Mouse (Mus musculus) ovary, adult 18-20 months (tissue): ENCODE measurements at regions not wholly inside any gene's neighbourhood (a gene's known extent, or its start where the extent isn't known, plus 50 kb on each side); places are given as distances from the start of the nearest gene placed in this dataset.
"Not testable (repeated sequence)": the region's sequence is repeated elsewhere in the genome, so short reads cannot be mapped to it uniquely, and the experiment has no call there.

Experiments used
- DNase-seq: peaks from one replicate; pipeline ENCODE4 v3.0.0; 2022; ENCODE audit warnings: low spot score, mixed read lengths

GRCm38 (mm10) chr7:111969198-111969887 is 54.0 kb upstream of the Usp47 start:
- DNase-seq, result peak; percentile 16

GRCm38 (mm10) chr7:111968261-111968660 is 55.0 kb upstream of the Usp47 start:
- no peak for DNase-seq

GRCm38 (mm10) chr7:111966716-111967115 is 56.6 kb upstream of the Usp47 start:
- DNase-seq, result no peak

GRCm38 (mm10) chr7:111963969-111964368 is 59.3 kb upstream of the Usp47 start:
- DNase-seq, result no peak

GRCm38 (mm10) chr7:111959977-111960376 is 63.3 kb upstream of the Usp47 start:
- no peak for DNase-seq

- DNase-seq, result no peak
Observed at GRCm38 (mm10) chr7:111956671-111957070, 66.6 kb upstream of the Usp47 start.

- DNase-seq, result no peak
Observed at GRCm38 (mm10) chr7:111939631-111940030, 83.7 kb upstream of the Usp47 start.

- DNase-seq, result no peak
Observed at GRCm38 (mm10) chr7:111937547-111937946, 85.8 kb upstream of the Usp47 start.

- no peak for DNase-seq
Observed at GRCm38 (mm10) chr7:111937102-111937501, 86.2 kb upstream of the Usp47 start.

- no peak for DNase-seq
Observed at GRCm38 (mm10) chr7:111932725-111933124, 90.6 kb upstream of the Usp47 start.

- no peak for DNase-seq
Observed at GRCm38 (mm10) chr7:111919961-111920360, 103.3 kb upstream of the Usp47 start.

GRCm38 (mm10) chr7:111903741-111904231 is 119.5 kb upstream of the Usp47 start:
- no peak for DNase-seq

- no peak for DNase-seq
Observed at GRCm38 (mm10) chr7:111897016-111897415, 117.2 kb upstream of the Galnt18 start.

- peak; percentile 12 for DNase-seq
Observed at GRCm38 (mm10) chr7:111896255-111896654, 116.5 kb upstream of the Galnt18 start.

- DNase-seq, result no peak
Observed at GRCm38 (mm10) chr7:111882991-111883390, 103.2 kb upstream of the Galnt18 start.

GRCm38 (mm10) chr7:111880067-111880675 is 100.4 kb upstream of the Galnt18 start:
- DNase-seq, result no peak

- no peak for DNase-seq
Observed at GRCm38 (mm10) chr7:111877591-111877990, 97.8 kb upstream of the Galnt18 start.

GRCm38 (mm10) chr7:111875949-111876348 is 96.2 kb upstream of the Galnt18 start:
- no peak for DNase-seq

GRCm38 (mm10) chr7:111869337-111869736 is 89.6 kb upstream of the Galnt18 start:
- no peak for DNase-seq

- no peak for DNase-seq
Observed at GRCm38 (mm10) chr7:111863035-111863434, 83.3 kb upstream of the Galnt18 start.

GRCm38 (mm10) chr7:111858291-111858690 is 78.5 kb upstream of the Galnt18 start:
- DNase-seq, result not testable (repeated sequence)

- DNase-seq, result no peak
Observed at GRCm38 (mm10) chr7:111856977-111857376, 77.2 kb upstream of the Galnt18 start.

GRCm38 (mm10) chr7:111855309-111855708 is 75.5 kb upstream of the Galnt18 start:
- no peak for DNase-seq

GRCm38 (mm10) chr7:111846417-111846816 is 66.6 kb upstream of the Galnt18 start:
- DNase-seq, result no peak
